Mouse (Mus musculus) embryonic facial prominence, embryonic 14.5 days (tissue): Measurements from ENCODE around the gene Fbrsl1. TPM values are rescaled to one million over a fixed set of nuclear protein-coding genes. Genes with fewer than 3 reads are reported as not detected.
A peak's percentile ranks its signal among the peaks of the same experiment; 100 is the strongest.

Experiments
- ATAC-seq: fragments of 200-750 bp; cut with Nextera tagmentation; 2 replicates; pipeline ENCODE4 v1.8.0; 2017; ENCODE audit warnings: low read depth, moderate number of reproducible peaks, moderate TSS enrichment
- DNase-seq: peaks from one replicate; pipeline ENCODE4 v3.0.0-alpha.2; 2015; ENCODE audit warnings: low spot score
- H3K27ac ChIP-seq: fragments of 300-500 bp; sonication (generic); replicated peaks from 2 replicates; pipeline ENCODE4 v1.5.1; 2014; ENCODE audit warnings: low read depth, mild to moderate bottlenecking, low read length, moderate library complexity
- H3K27me3 ChIP-seq: fragments of 300-500 bp; sonication (generic); replicated peaks from 2 replicates; pipeline ENCODE4 v1.6.1; 2014; ENCODE audit warnings: low read length; ENCODE audit not compliant: control insufficient read depth, insufficient read depth
- H3K36me3 ChIP-seq: fragments of 300-500 bp; sonication (generic); 2 replicates; pipeline ENCODE4 v1.6.1; 2014; ENCODE audit warnings: low read length, mixed read lengths; ENCODE audit not compliant: control insufficient read depth, insufficient read depth
- H3K4me1 ChIP-seq: fragments of 300-500 bp; sonication (generic); 2 replicates; pipeline ENCODE4 v1.6.1; 2014; ENCODE audit warnings: antibody characterized with exemption, low read length; ENCODE audit not compliant: control insufficient read depth, insufficient read depth
- H3K4me2 ChIP-seq: fragments of 300-500 bp; sonication (generic); 2 replicates; pipeline ENCODE4 v1.6.1; 2014; ENCODE audit warnings: low read depth, mild to moderate bottlenecking, low read length, moderate library complexity, mixed read lengths
- H3K4me3 ChIP-seq: fragments of 300-500 bp; sonication (generic); 2 replicates; pipeline ENCODE4 v1.5.1; 2014; ENCODE audit warnings: low read depth, mild to moderate bottlenecking, low read length
- H3K9ac ChIP-seq: fragments of 300-500 bp; sonication (generic); 2 replicates; pipeline ENCODE4 v1.6.1; 2014; ENCODE audit warnings: low read depth, mild to moderate bottlenecking, low read length, moderate library complexity, mixed read lengths
- H3K9me3 ChIP-seq: fragments of 300-500 bp; sonication (generic); 2 replicates; pipeline ENCODE4 v1.6.1; 2016; ENCODE audit warnings: low read length; ENCODE audit not compliant: control insufficient read depth
- WGBS: fragments of 180-500 bp; shearing (Covaris S2); extraction: QIAGEN DNeasy Blood & Tissue Kit; methylation state at CpG from one replicate; pipeline ENCODE4 v1.1.7; 2014; 5-methylcytosine and 5-hydroxymethylcytosine counted together
- polyA plus RNA-seq: library from polyadenylated mRNA; unstranded; fragments of >200 nt; fragmentation: Nextera tagmentation; extraction: Ambion mirVana; gene quantifications from 2 replicates; pipeline ENCODE4 v1.2.1, GENCODE M21; 2014

Gene Fbrsl1
- polyA plus RNA-seq, 1 experiment from 2014 or later, result 14.7 TPM

DNA sequence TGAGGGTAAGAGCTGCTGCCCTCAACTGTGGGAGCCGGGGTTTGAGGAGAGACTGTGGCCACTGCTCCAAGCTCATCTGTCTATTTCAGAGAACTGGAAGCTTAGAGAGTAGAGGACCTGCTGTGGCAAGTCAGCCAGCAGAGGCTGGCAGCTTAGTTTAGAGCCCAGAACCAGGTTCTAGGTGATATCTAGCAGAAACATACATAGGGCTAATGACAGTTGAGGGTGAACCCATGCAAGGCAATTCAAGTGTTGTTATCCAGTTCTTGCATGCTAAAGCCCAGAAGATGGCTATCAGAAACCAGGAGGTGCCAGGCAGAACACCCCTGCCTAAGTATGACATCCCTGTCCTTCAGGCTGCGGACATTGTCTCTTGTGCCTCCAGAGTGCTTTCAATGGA is 45.7 kb downstream of the Fbrsl1 start:
- Histone ChIP-seq H3K27me3 (no peaks in the 10 kb centered on the region), H3K9me3 (no peaks in the 10 kb centered on the region), H3K4me3 (no peak overlapping the region), H3K9ac (no peak overlapping the region), H3K4me2 (no peak overlapping the region), H3K36me3 (no peaks in the 10 kb centered on the region), H3K4me1 (no peaks in the 10 kb centered on the region), H3K27ac (no peak overlapping the region)
- 94% methylated on average over 2 of the region's 2 CpGs for WGBS
- DNase-seq (no peak), ATAC-seq (no peak)

GRCm38 (mm10) chr5:110401101-110401500 is 47.2 kb downstream of the Fbrsl1 start:
- no peak overlapping the region for H3K27ac ChIP-seq
- H3K4me2 ChIP-seq, result no peak overlapping the region
- no peaks in the 10 kb centered on the region for H3K4me1 ChIP-seq
- no peaks in the 10 kb centered on the region for H3K27me3 ChIP-seq
- no peak overlapping the region for H3K4me3 ChIP-seq
- no peaks in the 10 kb centered on the region for H3K36me3 ChIP-seq
- 96% methylated on average over 8 of the region's 8 CpGs for WGBS
- no peaks in the 10 kb centered on the region for H3K9me3 ChIP-seq
- ATAC-seq (0 out of 2 replicates have a peak, but pooled peaks have one; percentile 50), DNase-seq (no peak)
- no peak overlapping the region for H3K9ac ChIP-seq

DNA sequence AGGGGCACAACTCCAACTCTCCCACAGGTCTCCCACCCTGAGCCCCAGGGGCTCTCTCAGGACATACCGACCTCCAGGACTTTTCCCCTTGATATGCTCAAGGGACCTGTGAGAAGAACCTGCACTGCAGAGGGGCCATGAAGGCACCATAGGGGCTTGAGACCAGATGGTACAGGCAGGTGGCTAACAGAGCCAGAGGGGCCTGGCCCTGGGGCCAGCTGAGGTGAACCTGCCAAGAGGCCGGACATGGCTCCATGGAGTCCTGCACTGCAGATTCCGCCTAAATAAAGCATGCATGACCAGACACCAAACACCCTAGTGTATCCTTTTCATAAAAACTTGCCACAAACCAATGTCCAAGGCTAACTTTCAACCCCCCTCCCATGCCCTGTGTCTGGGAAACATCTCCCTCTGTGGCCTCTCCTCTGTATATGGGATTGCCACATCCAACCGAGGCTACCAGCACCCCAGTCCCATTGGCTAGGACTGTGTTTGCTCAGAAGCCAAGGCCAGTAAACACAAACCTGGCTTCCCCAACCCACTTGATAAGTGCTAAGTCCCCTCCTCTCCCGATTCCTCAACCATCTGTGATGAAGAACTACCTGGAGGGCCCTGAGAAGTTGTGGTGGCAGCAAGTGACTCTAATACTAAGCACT is 53.2 kb downstream of the Fbrsl1 start:
- Histone ChIP-seq H3K4me3 (no peak overlapping the region), H3K4me2 (no peak overlapping the region), H3K27me3 (no peaks in the 10 kb centered on the region), H3K4me1 (no peaks in the 10 kb centered on the region), H3K9ac (no peak overlapping the region), H3K36me3 (0 out of 2 replicates have a peak, but pooled peaks cover 4% of the 10 kb centered on the region), H3K9me3 (no peaks in the 10 kb centered on the region), H3K27ac (no peak overlapping the region)
- ATAC-seq (no peak), DNase-seq (no peak)
- WGBS, result 79% methylated on average over 5 of the region's 5 CpGs

GRCm38 (mm10) chr5:110392727-110393126 is 55.6 kb downstream of the Fbrsl1 start:
- Histone ChIP-seq H3K4me1 (peaks cover under 1% of the 10 kb centered on the region; the same call in 1 of the 2 replicates), H3K4me3 (no peak overlapping the region), H3K9me3 (no peaks in the 10 kb centered on the region), H3K27ac (no peak overlapping the region), H3K9ac (no peak overlapping the region), H3K4me2 (no peak overlapping the region), H3K27me3 (no peaks in the 10 kb centered on the region), H3K36me3 (0 out of 2 replicates have a peak, but pooled peaks cover 4% of the 10 kb centered on the region)
- ATAC-seq (no peak), DNase-seq (no peak)
- WGBS, result 71% methylated on average over 5 of the region's 5 CpGs

- no peak overlapping the region for H3K27ac ChIP-seq
- H3K4me3 ChIP-seq, result no peak overlapping the region
- H3K36me3 ChIP-seq, result 0 out of 2 replicates have a peak, but pooled peaks cover 4% of the 10 kb centered on the region
- no peaks in the 10 kb centered on the region for H3K9me3 ChIP-seq
- 85% methylated on average over 4 of the region's 4 CpGs for WGBS
- 0 out of 2 replicates have a peak, but pooled peaks cover 3% of the 10 kb centered on the region for H3K27me3 ChIP-seq
- H3K9ac ChIP-seq, result no peak overlapping the region
- H3K4me1 ChIP-seq, result peaks cover 15% of the 10 kb centered on the region
- ATAC-seq (no peak), DNase-seq (peak; percentile 13)
- no peak overlapping the region for H3K4me2 ChIP-seq
Measured at GRCm38 (mm10) chr5:110390631-110391030, 57.7 kb downstream of the Fbrsl1 start.

GRCm38 (mm10) chr5:110387332-110387731 is 61.0 kb downstream of the Fbrsl1 start:
- Histone ChIP-seq H3K4me2 (peak overlapping the region; percentile 73), H3K9me3 (no peaks in the 10 kb centered on the region), H3K4me1 (peaks cover 21% of the 10 kb centered on the region), H3K4me3 (peak overlapping the region; percentile 73), H3K36me3 (no peaks in the 10 kb centered on the region), H3K9ac (peak overlapping the region; percentile 76), H3K27me3 (0 out of 2 replicates have a peak, but pooled peaks cover 3% of the 10 kb centered on the region), H3K27ac (no peak overlapping the region)
- ATAC-seq (no peak), DNase-seq (no peak)
- WGBS, result 9% methylated on average over 8 of the region's 8 CpGs

GRCm38 (mm10) chr5:110386371-110387330 is 61.7 kb downstream of the Fbrsl1 start:
- Histone ChIP-seq H3K27me3 (0 out of 2 replicates have a peak, but pooled peaks cover 3% of the 10 kb centered on the region), H3K4me1 (peaks cover 21% of the 10 kb centered on the region), H3K4me2 (peak overlapping the region; percentile 73), H3K9ac (peak overlapping the region; percentile 76), H3K9me3 (no peaks in the 10 kb centered on the region), H3K27ac (0 out of 2 replicates have a peak overlapping the region, but pooled peaks have one; percentile 28), H3K4me3 (peak overlapping the region; percentile 73), H3K36me3 (no peaks in the 10 kb centered on the region)
- under 1% methylated on average over 67 of the region's 90 CpGs for WGBS
- ATAC-seq (peak; percentile 90), DNase-seq (peak; percentile 82)

- 0 out of 2 replicates have a peak, but pooled peaks cover 3% of the 10 kb centered on the region for H3K27me3 ChIP-seq
- no peak overlapping the region; the same call in 1 of the 2 replicates for H3K9ac ChIP-seq
- ATAC-seq, result no peak
- H3K36me3 ChIP-seq, result no peaks in the 10 kb centered on the region; the same call in 1 of the 2 replicates
- H3K4me2 ChIP-seq, result peak overlapping the region; percentile 73
- H3K4me3 ChIP-seq, result peak overlapping the region; percentile 73
- DNase-seq, result no peak
- H3K9me3 ChIP-seq, result no peaks in the 10 kb centered on the region
- H3K27ac ChIP-seq, result no peak overlapping the region
- H3K4me1 ChIP-seq, result peaks cover 21% of the 10 kb centered on the region
- 69% methylated on average over 4 of the region's 4 CpGs for WGBS
Measured at GRCm38 (mm10) chr5:110385263-110385662, 63.0 kb downstream of the Fbrsl1 start.
